Mouse (Mus musculus) kidney, postnatal 0 days (tissue): ENCODE data around the gene Hist1h4a. TPM values are rescaled to one million over a fixed set of nuclear protein-coding genes. Genes with fewer than 3 reads are reported as not detected.
"Not testable (repeated sequence)": the region's sequence is repeated elsewhere in the genome, so short reads cannot be mapped to it uniquely, and the experiment has no call there.

Source experiments
- ATAC-seq: fragments of 200-750 bp; cut with Nextera tagmentation; replicated peaks from 2 replicates; pipeline ENCODE4 v1.8.0; 2017; ENCODE audit warnings: low read depth, moderate number of reproducible peaks, moderate TSS enrichment, moderate library complexity; ENCODE audit not compliant: low FRiP score
- DNase-seq: peaks from one replicate; pipeline ENCODE4 v3.0.0-alpha.2; 2016; ENCODE audit warnings: low spot score
- H3K27ac ChIP-seq: fragments of 300-500 bp; sonication (generic); 2 replicates; pipeline ENCODE4 v1.5.1; 2014; ENCODE audit warnings: mild to moderate bottlenecking
- H3K27me3 ChIP-seq: fragments of 300-500 bp; sonication (generic); 2 replicates; pipeline ENCODE4 v1.6.1; 2014; ENCODE audit warnings: low read length, mixed read lengths; ENCODE audit not compliant: insufficient read depth
- H3K36me3 ChIP-seq: fragments of 300-500 bp; sonication (generic); 2 replicates; pipeline ENCODE4 v1.6.1; 2014; ENCODE audit warnings: low read length, mixed read lengths; ENCODE audit not compliant: insufficient read depth
- H3K4me1 ChIP-seq: fragments of 300-500 bp; sonication (generic); replicated peaks from 2 replicates; pipeline ENCODE4 v1.6.1; 2014; ENCODE audit warnings: antibody characterized with exemption, low read length, mixed read lengths; ENCODE audit not compliant: insufficient read depth
- H3K4me2 ChIP-seq: fragments of 300-500 bp; sonication (generic); 2 replicates; pipeline ENCODE4 v1.6.1; 2014; ENCODE audit warnings: mild to moderate bottlenecking, low read length, moderate library complexity, mixed read lengths
- H3K4me3 ChIP-seq: fragments of 300-500 bp; sonication (generic); replicated peaks from 2 replicates; pipeline ENCODE4 v1.5.1; 2014; ENCODE audit warnings: low read depth, low read length
- H3K9ac ChIP-seq: fragments of 300-500 bp; sonication (generic); 2 replicates; pipeline ENCODE4 v1.6.1; 2014; ENCODE audit warnings: low read depth, low read length
- H3K9me3 ChIP-seq: fragments of 300-500 bp; sonication (generic); replicated peaks from 2 replicates; pipeline ENCODE4 v1.6.1; 2016; ENCODE audit warnings: low read length, inconsistent platforms, mixed read lengths
- CTCF ChIP-seq: IDR thresholded peaks from 2 replicates; pipeline ENCODE4 v1.5.1; 2016; ENCODE audit warnings: antibody characterized with exemption, low read depth, mild to moderate bottlenecking, moderate library complexity
- WGBS: fragments of 180-500 bp; shearing (Covaris S2); extraction: QIAGEN DNeasy Blood & Tissue Kit; methylation state at CpG from one replicate; pipeline ENCODE4 v1.1.7; 2014; 5-methylcytosine and 5-hydroxymethylcytosine counted together
- polyA plus RNA-seq: library from polyadenylated mRNA; unstranded; fragments of >200 nt; fragmentation: Nextera tagmentation; extraction: Ambion mirVana; gene quantifications from 2 replicates; pipeline ENCODE4 v1.2.1, GENCODE M21; 2015

Gene Hist1h4a
- polyA plus RNA-seq, 1 experiment from 2014 or later, result not detected

GRCm38 (mm10) chr13:23778339-23778738, 17.3 kb upstream of the Hist1h4a start:
- WGBS, result 97% methylated on average over 7 of the region's 7 CpGs
- no peak for ATAC-seq
- TF ChIP-seq CTCF, result no peak

GRCm38 (mm10) chr13:23772561-23773313, 11.7 kb upstream of the Hist1h4a start:
- Histone ChIP-seq H3K27me3 (no peaks in the 10 kb centered on the region), H3K9me3 (no peaks in the 10 kb centered on the region), H3K4me3 (no peak overlapping the region), H3K27ac (no peak overlapping the region), H3K36me3 (no peaks in the 10 kb centered on the region), H3K9ac (no peak overlapping the region), H3K4me2 (peak overlapping the region; percentile 36), H3K4me1 (no peaks in the 10 kb centered on the region)
- no peak for TF ChIP-seq CTCF
- 29% methylated on average over 21 of the region's 21 CpGs for WGBS
- DNase-seq (peak; percentile 61), ATAC-seq (peak; percentile 75; the same call in 1 of the 2 replicates)

More at GRCm38 (mm10) chr13:23778339-23778738, 17.3 kb upstream of the Hist1h4a start:
- no peaks in the 10 kb centered on the region for H3K27me3 ChIP-seq
- H3K36me3 ChIP-seq, result no peaks in the 10 kb centered on the region
- no peak overlapping the region for H3K27ac ChIP-seq
- no peak overlapping the region for H3K9ac ChIP-seq
- DNase-seq, result no peak
- no peaks in the 10 kb centered on the region for H3K9me3 ChIP-seq
- H3K4me2 ChIP-seq, result no peak overlapping the region
- no peaks in the 10 kb centered on the region for H3K4me1 ChIP-seq
- no peak overlapping the region for H3K4me3 ChIP-seq

GRCm38 (mm10) chr13:23769613-23770012, 8.6 kb upstream of the Hist1h4a start, which contains the start of gene Trim38:
Trim38 (plus strand) TSS chr13:23769913.
- not testable (repeated sequence) for H3K4me2 ChIP-seq, ATAC-seq, DNase-seq, H3K27me3 ChIP-seq, H3K4me3 ChIP-seq, H3K4me1 ChIP-seq, H3K9ac ChIP-seq, H3K36me3 ChIP-seq, H3K27ac ChIP-seq, H3K9me3 ChIP-seq
- WGBS, result 83% methylated on average over 2 of the region's 2 CpGs

GRCm38 (mm10) chr13:23768834-23769397, 7.9 kb upstream of the Hist1h4a start:
- H3K9me3 ChIP-seq, result no peaks in the 10 kb centered on the region
- no peak for TF ChIP-seq CTCF
- no peak overlapping the region for H3K4me2 ChIP-seq
- ATAC-seq, result no peak
- H3K4me3 ChIP-seq, result no peak overlapping the region
- H3K9ac ChIP-seq, result no peak overlapping the region
- H3K4me1 ChIP-seq, result peaks cover 6% of the 10 kb centered on the region
- no peaks in the 10 kb centered on the region for H3K36me3 ChIP-seq
- H3K27me3 ChIP-seq, result no peaks in the 10 kb centered on the region
- H3K27ac ChIP-seq, result no peak overlapping the region
- no peak for DNase-seq
- 58% methylated on average over 5 of the region's 5 CpGs for WGBS

GRCm38 (mm10) chr13:23766772-23767171, 5.7 kb upstream of the Hist1h4a start:
- no peak for ATAC-seq
- Histone ChIP-seq H3K4me1 (peaks cover 10% of the 10 kb centered on the region), H3K4me2 (no peak overlapping the region), H3K9ac (no peak overlapping the region), H3K36me3 (no peaks in the 10 kb centered on the region), H3K27ac (no peak overlapping the region), H3K9me3 (no peaks in the 10 kb centered on the region), H3K4me3 (no peak overlapping the region), H3K27me3 (no peaks in the 10 kb centered on the region)
- DNase-seq, result no peak
- TF ChIP-seq CTCF, result no peak

GRCm38 (mm10) chr13:23765172-23765513, 4.1 kb upstream of the Hist1h4a start:
- DNase-seq (no peak), ATAC-seq (no peak)
- no peak overlapping the region for H3K4me3 ChIP-seq
- H3K9ac ChIP-seq, result no peak overlapping the region
- H3K27ac ChIP-seq, result no peak overlapping the region
- WGBS, result 78% methylated on average over 1 of the region's 1 CpGs
- no peak for TF ChIP-seq CTCF
- peaks cover 13% of the 10 kb centered on the region for H3K4me1 ChIP-seq
- H3K36me3 ChIP-seq, result no peaks in the 10 kb centered on the region
- H3K27me3 ChIP-seq, result no peaks in the 10 kb centered on the region
- H3K4me2 ChIP-seq, result no peak overlapping the region
- H3K9me3 ChIP-seq, result no peaks in the 10 kb centered on the region
